Mouse (Mus musculus): ENCODE measurements at regions not wholly inside any gene's neighbourhood (a gene's known extent, or its start where the extent isn't known, plus 50 kb on each side); places are given as distances from the start of the nearest gene placed in this dataset.
"Not testable (repeated sequence)": the region's sequence is repeated elsewhere in the genome, so short reads cannot be mapped to it uniquely, and the experiment has no call there.

GRCm38 (mm10) chr3:5806947-5807575 lies 56.5 kb downstream of the Gm8797 start:
- no peak for DNase-seq

- no peak for DNase-seq
Observed at GRCm38 (mm10) chr3:5811071-5811590, 60.5 kb downstream of the Gm8797 start.

GRCm38 (mm10) chr3:5820243-5820642 lies 69.6 kb downstream of the Gm8797 start:
- not testable (repeated sequence) for DNase-seq

- peak; percentile 98 for DNase-seq
Observed at GRCm38 (mm10) chr3:5860237-5860636, 109.6 kb downstream of the Gm8797 start.

- DNase-seq: no peak
Observed at GRCm38 (mm10) chr3:5870407-5870806, 119.8 kb downstream of the Gm8797 start.

GRCm38 (mm10) chr3:5879113-5879512 lies 128.5 kb downstream of the Gm8797 start:
- DNase-seq: no peak

GRCm38 (mm10) chr3:5917536-5917935 lies 166.9 kb downstream of the Gm8797 start:
- DNase-seq: no peak

- not testable (repeated sequence) for DNase-seq
Observed at GRCm38 (mm10) chr3:5950243-5950642, 199.6 kb downstream of the Gm8797 start.

- not testable (repeated sequence) for DNase-seq
Observed at GRCm38 (mm10) chr3:5989011-5989645, 238.5 kb downstream of the Gm8797 start.

- DNase-seq: no peak
Observed at GRCm38 (mm10) chr3:6004423-6004822, 253.8 kb downstream of the Gm8797 start.

- DNase-seq: no peak
Observed at GRCm38 (mm10) chr3:6018749-6019148, 268.1 kb downstream of the Gm8797 start.

GRCm38 (mm10) chr3:6041325-6041724 lies 290.7 kb downstream of the Gm8797 start:
- not testable (repeated sequence) for DNase-seq

- no peak for DNase-seq
Observed at GRCm38 (mm10) chr3:6049472-6050045, 299.0 kb downstream of the Gm8797 start.

GRCm38 (mm10) chr3:6051901-6052300 lies 301.3 kb downstream of the Gm8797 start:
- no peak for DNase-seq

GRCm38 (mm10) chr3:6083855-6084254 lies 333.2 kb downstream of the Gm8797 start:
- no peak for DNase-seq

- no peak for DNase-seq
Observed at GRCm38 (mm10) chr3:6087267-6087666, 336.7 kb downstream of the Gm8797 start.

- DNase-seq: no peak
Observed at GRCm38 (mm10) chr3:6093931-6094330, 343.3 kb downstream of the Gm8797 start.

- not testable (repeated sequence) for DNase-seq
Observed at GRCm38 (mm10) chr3:6094410-6094809, 343.8 kb downstream of the Gm8797 start.

- no peak for DNase-seq
Observed at GRCm38 (mm10) chr3:6100863-6101262, 350.3 kb downstream of the Gm8797 start.

GRCm38 (mm10) chr3:6102866-6103265 lies 352.3 kb downstream of the Gm8797 start:
- DNase-seq: no peak

GRCm38 (mm10) chr3:6106659-6107058 lies 356.1 kb downstream of the Gm8797 start:
- peak; percentile 16 for DNase-seq

GRCm38 (mm10) chr3:6107377-6108155 lies 357.0 kb downstream of the Gm8797 start:
- DNase-seq: no peak

GRCm38 (mm10) chr3:6118721-6119120 lies 368.1 kb downstream of the Gm8797 start:
- peak; percentile 32 for DNase-seq

All from lung, postnatal 10 days (tissue).